Mouse (Mus musculus) heart, embryonic 10.5 days (tissue): ENCODE data around the gene Hdac10. TPM values are rescaled to one million over a fixed set of nuclear protein-coding genes. Genes with fewer than 3 reads are reported as not detected.

Source experiments
- DNase-seq: peaks from one replicate; pipeline ENCODE4 v3.0.0-alpha.2; 2017; ENCODE audit warnings: low spot score
- H3K27ac ChIP-seq: fragments of 300-500 bp; sonication (generic); 2 replicates; pipeline ENCODE4 v1.5.1; 2016; ENCODE audit warnings: mild to moderate bottlenecking
- H3K27me3 ChIP-seq: fragments of 300-500 bp; sonication (generic); 2 replicates; pipeline ENCODE4 v1.6.1; 2016; ENCODE audit warnings: mild to moderate bottlenecking; ENCODE audit not compliant: poor library complexity, insufficient read depth, severe bottlenecking
- H3K36me3 ChIP-seq: fragments of 300-500 bp; sonication (generic); 2 replicates; pipeline ENCODE4 v1.6.1; 2016; ENCODE audit warnings: mild to moderate bottlenecking, moderate library complexity
- H3K4me1 ChIP-seq: fragments of 300-500 bp; sonication (generic); 2 replicates; pipeline ENCODE4 v1.6.1; 2016; ENCODE audit warnings: mild to moderate bottlenecking
- H3K4me3 ChIP-seq: fragments of 300-500 bp; sonication (generic); 2 replicates; pipeline ENCODE4 v1.5.1; 2016; ENCODE audit warnings: mild to moderate bottlenecking, moderate library complexity
- H3K9me3 ChIP-seq: fragments of 300-500 bp; sonication (generic); 2 replicates; pipeline ENCODE4 v1.6.1; 2016; ENCODE audit warnings: mild to moderate bottlenecking, moderate library complexity
- WGBS: fragments of 180-500 bp; shearing (Covaris S2); methylation state at CpG from one replicate; pipeline ENCODE4 v1.1.7; 2016; 5-methylcytosine and 5-hydroxymethylcytosine counted together
- polyA plus RNA-seq: library from polyadenylated mRNA; unstranded; fragments of >200 nt; fragmentation: Nextera tagmentation; extraction: Ambion mirVana; gene quantifications from 2 replicates; pipeline ENCODE4 v1.2.1, GENCODE M21; 2016

Gene Hdac10
- polyA plus RNA-seq, 1 experiment from 2014 or later = 18.5 TPM

DNA sequence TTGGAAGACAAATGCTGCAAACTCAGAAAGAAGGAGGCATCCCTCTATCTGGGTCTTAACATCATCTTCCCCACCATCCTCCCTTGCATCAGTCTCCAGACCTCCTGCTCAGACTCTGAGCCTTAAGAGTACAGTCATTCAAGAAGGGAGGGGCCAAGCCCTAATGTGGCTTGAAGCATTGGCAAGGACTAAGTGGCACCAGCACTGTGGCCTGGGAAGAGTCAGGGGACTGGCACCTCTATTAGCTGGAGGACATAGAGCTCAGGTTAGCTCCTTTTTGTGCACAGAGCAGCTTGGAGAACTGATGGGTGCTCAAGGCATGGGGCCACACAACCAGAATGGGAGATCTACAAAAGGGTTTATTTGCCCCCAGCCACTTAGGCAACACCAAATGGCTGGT, 1.7 kb upstream of the Hdac10 start:
- Histone ChIP-seq H3K9me3 (no peaks in the 10 kb centered on the region), H3K27ac (no peak overlapping the region), H3K4me1 (peaks cover 16% of the 10 kb centered on the region), H3K27me3 (no peaks in the 10 kb centered on the region), H3K36me3 (peaks cover 43% of the 10 kb centered on the region), H3K4me3 (no peak overlapping the region)
- no peak for DNase-seq

DNA sequence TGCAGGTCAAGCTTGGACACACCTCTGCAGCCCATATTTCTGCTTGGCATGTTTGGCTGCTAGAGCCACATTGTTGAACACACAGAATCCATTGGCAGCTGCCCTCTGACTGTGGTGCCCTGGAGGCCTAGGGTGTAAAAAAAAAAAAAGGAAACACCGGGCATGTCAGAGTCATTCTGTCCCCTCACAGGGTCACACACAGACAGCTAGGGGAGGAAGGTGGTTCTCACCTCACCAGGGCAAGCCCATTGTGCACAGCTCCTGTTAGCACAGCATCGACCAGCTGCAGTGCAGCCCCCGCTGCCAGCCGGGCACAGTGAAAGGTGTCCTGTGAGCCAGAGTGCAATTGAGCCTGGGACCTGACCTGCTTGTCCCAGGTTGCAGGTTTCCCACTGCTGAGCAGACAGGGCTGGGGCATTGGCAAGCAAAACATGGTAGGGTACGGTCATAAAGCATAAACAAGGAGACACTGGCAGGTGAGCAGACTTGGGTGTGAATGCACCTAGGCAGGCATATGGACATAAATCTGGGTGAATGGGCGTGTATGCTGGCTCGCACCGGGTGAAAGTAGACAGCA, 1.0 kb downstream of the Hdac10 start:
- Histone ChIP-seq H3K27ac (peak overlapping the region; percentile 92; the same call in 1 of the 2 replicates), H3K36me3 (peaks cover 35% of the 10 kb centered on the region), H3K9me3 (no peaks in the 10 kb centered on the region), H3K4me1 (peaks cover 27% of the 10 kb centered on the region), H3K27me3 (no peaks in the 10 kb centered on the region), H3K4me3 (peak overlapping the region; percentile 76)
- no peak for DNase-seq
- WGBS = 81% methylated on average over 8 of the region's 8 CpGs

DNA sequence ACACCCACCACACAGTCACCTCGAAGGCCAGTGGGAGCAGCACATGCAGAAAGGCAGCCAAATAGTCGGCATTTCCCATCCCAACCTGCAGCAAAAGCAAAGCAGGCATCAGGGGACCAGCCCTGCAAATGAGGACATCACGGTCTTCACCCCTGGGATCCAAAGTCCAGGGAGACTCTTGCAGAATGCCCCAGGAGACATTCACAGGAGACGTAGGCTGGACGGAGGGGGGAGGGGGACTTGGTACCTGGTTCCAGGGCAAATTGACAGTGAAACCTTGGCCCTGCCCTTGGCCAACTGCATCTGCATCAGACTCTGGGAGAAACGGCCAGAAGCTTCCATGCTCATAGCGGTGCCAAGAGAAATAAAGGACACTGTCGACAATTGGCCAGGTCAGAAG, 1.9 kb downstream of the Hdac10 start:
- Histone ChIP-seq H3K4me3 (no peak overlapping the region), H3K27me3 (no peaks in the 10 kb centered on the region), H3K27ac (no peak overlapping the region), H3K36me3 (peaks cover 28% of the 10 kb centered on the region), H3K9me3 (no peaks in the 10 kb centered on the region), H3K4me1 (peaks cover 35% of the 10 kb centered on the region)
- 87% methylated on average over 8 of the region's 8 CpGs for WGBS
- no peak for DNase-seq

GRCm38 (mm10) chr15:89125351-89125750, 3.1 kb downstream of the Hdac10 start:
- H3K9me3 ChIP-seq = no peaks in the 10 kb centered on the region
- WGBS = 91% methylated on average over 9 of the region's 9 CpGs
- H3K27me3 ChIP-seq = no peaks in the 10 kb centered on the region
- H3K4me1 ChIP-seq = peaks cover 46% of the 10 kb centered on the region
- H3K4me3 ChIP-seq = no peak overlapping the region
- no peak overlapping the region for H3K27ac ChIP-seq
- DNase-seq = no peak
- H3K36me3 ChIP-seq = peaks cover 19% of the 10 kb centered on the region

GRCm38 (mm10) chr15:89124312-89124711, 4.2 kb downstream of the Hdac10 start:
- H3K27ac ChIP-seq = no peak overlapping the region
- peaks cover 50% of the 10 kb centered on the region for H3K4me1 ChIP-seq
- H3K27me3 ChIP-seq = no peaks in the 10 kb centered on the region
- H3K36me3 ChIP-seq = peaks cover 25% of the 10 kb centered on the region
- WGBS = 87% methylated on average over 3 of the region's 3 CpGs
- H3K4me3 ChIP-seq = no peak overlapping the region
- DNase-seq = no peak
- no peaks in the 10 kb centered on the region for H3K9me3 ChIP-seq

- DNase-seq = no peak
- Histone ChIP-seq H3K4me3 (peak overlapping the region; percentile 89), H3K27me3 (no peaks in the 10 kb centered on the region), H3K27ac (peak overlapping the region; percentile 92), H3K9me3 (no peaks in the 10 kb centered on the region), H3K36me3 (peaks cover 30% of the 10 kb centered on the region), H3K4me1 (peaks cover 45% of the 10 kb centered on the region)
- 32% methylated on average over 11 of the region's 11 CpGs for whole genome bisulfite sequencing
These were observed 4.9 kb downstream of the Hdac10 start for GRCm38 (mm10) chr15:89123595-89123994.

DNA sequence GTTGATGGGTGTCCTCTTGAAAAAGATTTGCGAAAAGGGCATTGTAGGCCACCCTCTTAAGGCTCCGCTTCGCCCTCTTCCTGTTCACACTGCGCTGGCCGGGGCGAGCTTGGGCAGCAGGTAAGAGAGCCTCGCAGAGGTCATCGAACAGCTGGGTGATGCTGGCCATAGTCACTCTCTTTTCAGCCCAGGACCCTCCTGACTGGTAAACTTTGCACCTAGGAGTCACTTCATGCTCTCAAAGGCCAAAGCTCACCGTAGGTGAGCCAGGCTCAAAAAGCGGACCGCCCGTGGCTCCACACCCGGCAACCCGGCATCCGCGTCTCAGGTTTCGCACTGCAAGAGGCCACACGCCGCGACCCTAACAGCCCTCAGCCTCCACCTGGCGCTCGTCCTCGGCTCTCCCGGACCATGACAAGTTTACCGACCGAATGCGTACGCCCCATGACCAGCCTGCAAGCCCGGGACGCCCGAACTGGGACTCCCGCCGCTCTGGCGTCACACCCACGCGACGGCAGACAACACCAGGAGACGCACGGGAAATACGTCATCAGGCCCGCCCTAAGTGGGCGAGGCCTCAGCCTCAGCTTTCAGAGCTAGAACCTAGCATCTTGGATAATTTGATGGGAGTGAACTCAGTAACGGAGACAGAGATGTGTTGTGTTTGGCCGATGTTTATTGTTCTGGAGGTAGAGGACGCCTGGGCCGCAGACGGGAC, 5.7 kb downstream of the Hdac10 start, which contains the start of gene Tubgcp6:
Gene Tubgcp6 (minus strand): TSS at position 464 of the 718 bp plus-strand sequence.
- Histone ChIP-seq H3K4me3 (peak within 1 kb of the TSS; percentile 89), H3K9me3 (no peaks in the 10 kb centered on the region), H3K4me1 (peaks cover 40% of the 10 kb centered on the region), H3K27ac (peak within 1 kb of the TSS; percentile 92), H3K27me3 (no peaks in the 10 kb centered on the region), H3K36me3 (peaks cover 37% of the 10 kb centered on the region)
- under 1% methylated on average over 47 of the region's 47 CpGs for WGBS
- DNase-seq = peak; percentile 97

GRCm38 (mm10) chr15:89118007-89118406, 10.5 kb downstream of the Hdac10 start:
- peaks cover 23% of the 10 kb centered on the region for H3K4me1 ChIP-seq
- H3K9me3 ChIP-seq = no peaks in the 10 kb centered on the region
- no peak for DNase-seq
- peaks cover 60% of the 10 kb centered on the region for H3K36me3 ChIP-seq
- no peak overlapping the region for H3K27ac ChIP-seq
- H3K4me3 ChIP-seq = no peak overlapping the region
- no peaks in the 10 kb centered on the region for H3K27me3 ChIP-seq

DNA sequence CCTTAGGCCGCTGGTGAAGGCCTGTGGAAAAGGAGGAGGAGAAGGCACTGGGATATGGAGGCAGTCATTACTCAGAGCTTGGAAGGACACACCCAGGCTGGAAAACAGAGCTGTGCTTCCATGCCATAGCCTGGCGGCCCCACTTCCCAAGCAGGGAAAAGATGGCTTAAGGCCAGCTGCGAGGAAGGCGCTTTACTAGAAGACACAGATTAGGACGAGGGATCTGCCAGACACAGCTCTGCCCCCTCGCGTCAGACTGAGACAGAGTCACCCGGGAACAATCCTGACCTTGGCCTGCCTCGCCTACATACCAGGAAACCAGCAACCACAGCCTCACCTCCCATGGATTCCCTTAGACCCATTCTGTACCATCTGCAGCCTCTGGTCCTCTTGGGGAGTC, 18.4 kb downstream of the Hdac10 start:
- Histone ChIP-seq H3K9me3 (no peaks in the 10 kb centered on the region), H3K27me3 (no peaks in the 10 kb centered on the region), H3K4me1 (no peaks in the 10 kb centered on the region), H3K36me3 (peaks cover 91% of the 10 kb centered on the region), H3K4me3 (no peak overlapping the region), H3K27ac (no peak overlapping the region)
- DNase-seq = no peak
- WGBS = 81% methylated on average over 9 of the region's 9 CpGs

DNA sequence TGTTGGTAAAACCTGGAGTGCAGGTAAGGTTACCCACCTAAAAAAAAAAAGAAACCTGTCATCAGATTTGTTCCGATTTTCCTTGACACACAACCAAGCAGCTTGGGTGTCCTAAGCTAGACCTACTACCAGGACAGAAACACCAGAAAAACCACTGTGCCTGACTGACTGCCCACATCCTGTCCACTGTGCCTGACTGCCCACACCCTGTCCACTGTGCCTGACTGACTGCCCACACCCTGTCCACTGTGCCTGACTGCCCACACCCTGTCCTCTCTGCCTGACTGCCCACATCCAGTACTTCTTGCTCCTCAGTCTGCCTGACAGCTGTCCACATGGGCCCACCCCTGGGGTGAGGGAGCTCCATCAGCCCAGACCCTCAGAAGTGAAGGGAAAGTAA, 21.5 kb downstream of the Hdac10 start:
- Histone ChIP-seq H3K4me1 (no peaks in the 10 kb centered on the region), H3K36me3 (peaks cover 100% of the 10 kb centered on the region), H3K9me3 (no peaks in the 10 kb centered on the region), H3K4me3 (no peak overlapping the region), H3K27me3 (no peaks in the 10 kb centered on the region), H3K27ac (no peak overlapping the region)
- 94% methylated on average over 1 of the region's 1 CpGs for WGBS
- no peak for DNase-seq

DNA sequence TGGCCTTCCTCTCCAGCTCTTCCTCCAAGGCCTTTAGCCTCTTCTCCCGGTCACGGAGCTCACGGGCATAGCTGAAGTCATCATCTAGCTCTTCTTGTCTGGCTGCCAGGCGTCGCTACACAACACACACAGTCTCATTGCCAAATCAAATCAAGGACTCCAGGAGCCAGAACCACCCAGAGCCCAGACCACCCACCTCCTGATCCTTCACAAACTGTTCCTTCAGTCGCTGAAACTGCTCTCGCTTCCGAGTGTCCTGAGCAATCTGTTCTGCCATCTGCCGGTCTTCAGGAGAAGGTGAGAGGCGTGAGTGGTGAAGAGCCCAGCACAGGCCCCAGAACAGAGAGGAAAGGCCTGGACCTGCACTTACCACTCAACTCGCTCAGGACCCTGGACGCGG, 22.4 kb downstream of the Hdac10 start:
- no peaks in the 10 kb centered on the region for H3K9me3 ChIP-seq
- 89% methylated on average over 13 of the region's 13 CpGs for WGBS
- H3K4me1 ChIP-seq = no peaks in the 10 kb centered on the region
- H3K4me3 ChIP-seq = no peak overlapping the region
- no peaks in the 10 kb centered on the region for H3K27me3 ChIP-seq
- H3K27ac ChIP-seq = no peak overlapping the region
- no peak for DNase-seq
- peaks cover 100% of the 10 kb centered on the region for H3K36me3 ChIP-seq

DNA sequence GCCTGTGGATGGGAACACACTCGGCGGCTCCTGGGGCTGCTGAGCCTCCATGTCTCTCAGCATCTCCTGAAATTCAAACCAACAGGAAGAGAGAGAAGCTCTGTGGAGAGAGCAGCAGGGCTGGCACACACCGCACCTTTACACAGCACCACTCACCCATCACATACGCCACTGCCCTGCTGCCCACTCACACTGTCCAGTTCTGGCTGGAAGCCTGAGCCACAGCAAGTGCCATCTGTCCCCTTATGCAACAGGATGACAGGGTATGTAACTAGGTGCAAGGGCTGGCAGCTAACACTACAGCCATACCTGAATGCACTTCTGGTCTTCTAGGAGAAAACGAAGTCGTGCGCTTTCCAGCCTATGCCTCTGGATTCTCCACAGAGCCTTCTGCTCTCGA, 24.1 kb downstream of the Hdac10 start:
- H3K9me3 ChIP-seq = no peaks in the 10 kb centered on the region
- no peak for DNase-seq
- no peak overlapping the region for H3K4me3 ChIP-seq
- H3K4me1 ChIP-seq = no peaks in the 10 kb centered on the region
- no peak overlapping the region for H3K27ac ChIP-seq
- peaks cover 100% of the 10 kb centered on the region for H3K36me3 ChIP-seq
- H3K27me3 ChIP-seq = no peaks in the 10 kb centered on the region
- 96% methylated on average over 8 of the region's 8 CpGs for WGBS

DNA sequence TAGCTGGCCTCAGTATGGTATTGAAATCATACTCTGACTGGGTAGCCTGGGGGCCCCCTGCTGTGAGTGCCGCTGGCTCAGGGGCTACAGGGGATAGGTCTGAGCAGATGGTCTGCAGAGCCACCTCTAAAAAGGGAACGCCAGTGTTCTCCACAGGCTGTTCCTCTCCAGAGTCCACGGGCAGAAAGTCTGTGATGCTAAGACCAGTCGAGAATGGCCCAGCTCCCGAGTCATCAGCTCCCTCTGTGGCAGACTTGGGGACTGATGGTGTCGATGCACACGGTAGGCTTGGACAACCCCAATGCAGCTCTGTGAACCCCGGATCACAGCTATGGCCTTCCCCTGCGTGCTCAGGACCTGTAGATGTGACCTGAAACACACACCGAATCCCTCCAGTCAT, 24.6 kb downstream of the Hdac10 start:
- Histone ChIP-seq H3K27ac (no peak overlapping the region), H3K9me3 (no peaks in the 10 kb centered on the region), H3K36me3 (peaks cover 100% of the 10 kb centered on the region), H3K27me3 (no peaks in the 10 kb centered on the region), H3K4me3 (no peak overlapping the region), H3K4me1 (no peaks in the 10 kb centered on the region)
- WGBS = 81% methylated on average over 10 of the region's 10 CpGs
- DNase-seq = no peak

- Histone ChIP-seq H3K36me3 (peaks cover 100% of the 10 kb centered on the region), H3K27me3 (no peaks in the 10 kb centered on the region), H3K4me3 (no peak overlapping the region), H3K4me1 (no peaks in the 10 kb centered on the region), H3K9me3 (no peaks in the 10 kb centered on the region), H3K27ac (no peak overlapping the region)
- WGBS = 79% methylated on average over 5 of the region's 5 CpGs
- DNase-seq = no peak
These were observed 25.9 kb downstream of the Hdac10 start for GRCm38 (mm10) chr15:89102646-89103045.
